Mouse (Mus musculus): ENCODE measurements around the gene Car5a. TPM values are rescaled to one million over a fixed set of nuclear protein-coding genes. Genes with fewer than 3 reads are reported as not detected.

Car5a gene
- total and polyA plus RNA-seq, 3 experiments = not detected

- intact Hi-C loops (cut with DNase I) = no loop called here
- peaks cover 6% of the 10 kb centered on the region for H3K4me1 ChIP-seq (ENCODE audit: control insufficient read depth, insufficient read depth, low read length)
- no peak overlapping the region for H3K27ac ChIP-seq
- H3K36me3 ChIP-seq (ENCODE audit: control insufficient read depth, insufficient read depth, low read length) = no peaks in the 10 kb centered on the region
- no peaks in the 10 kb centered on the region for H3K79me2 ChIP-seq (replicated peaks; ENCODE audit: control insufficient read depth, insufficient read depth, low read length)
- H3K9ac ChIP-seq (ENCODE audit: low read depth, low read length) = no peak overlapping the region
- no peaks in the 10 kb centered on the region for H3K27me3 ChIP-seq (ENCODE audit: control insufficient read depth, insufficient read depth, low read length)
- no peak overlapping the region for H3K4me3 ChIP-seq
- WGBS = 38% methylated on average over 3 of the region's 3 CpGs
- TF ChIP-seq POLR2A (IDR thresholded peaks at IDR 0.05; ENCODE audit: insufficient read depth, low read depth, low read length) (no peak), CTCF (IDR thresholded peaks at IDR 0.05) (no peak), EP300 (IDR thresholded peaks at IDR 0.05; ENCODE audit: insufficient read depth, low read depth, low read length) (no peak)
- DNase-seq = no peak
Observed at GRCm38 (mm10) chr8:121875045-121875444, 69.7 kb downstream of the Car5a start.

DNA sequence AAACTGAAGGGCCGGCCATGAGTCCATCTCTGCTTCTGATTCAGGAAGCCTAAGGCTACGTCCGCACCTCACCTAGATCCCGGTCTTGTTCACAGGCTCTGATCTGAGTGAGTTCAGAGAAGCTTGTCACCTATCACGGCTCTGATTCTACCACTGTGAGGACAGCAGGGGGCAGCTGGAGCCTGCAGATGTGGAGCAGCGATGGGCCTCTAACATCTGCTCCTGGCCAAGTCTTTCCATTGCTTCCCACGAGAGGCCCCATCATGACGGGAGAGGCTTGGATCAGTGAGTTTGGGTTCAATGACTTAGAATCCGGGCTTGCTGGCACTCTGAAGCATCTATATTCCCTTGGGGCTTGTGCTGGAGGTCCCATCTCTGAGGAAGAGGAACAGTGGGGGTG, 70.7 kb downstream of the Car5a start:
- 40% methylated on average over 9 of the region's 9 CpGs for whole genome bisulfite sequencing
- Histone ChIP-seq H3K4me1 (ENCODE audit: control insufficient read depth, insufficient read depth, low read length) (peaks cover 6% of the 10 kb centered on the region), H3K27ac (no peak overlapping the region), H3K4me3 (no peak overlapping the region), H3K79me2 (replicated peaks; ENCODE audit: control insufficient read depth, insufficient read depth, low read length) (no peaks in the 10 kb centered on the region), H3K9ac (ENCODE audit: low read depth, low read length) (no peak overlapping the region), H3K27me3 (ENCODE audit: control insufficient read depth, insufficient read depth, low read length) (no peaks in the 10 kb centered on the region), H3K36me3 (ENCODE audit: control insufficient read depth, insufficient read depth, low read length) (no peaks in the 10 kb centered on the region)
- intact Hi-C loops (cut with DNase I) = loop anchor here (1.0 to 5.0 kb wide), 2 partner anchors 35 to 53 kb away; no protein-coding TSS in a partner anchor
- DNase-seq = peak; percentile 63 to 64
- TF ChIP-seq POLR2A (IDR thresholded peaks at IDR 0.05; ENCODE audit: insufficient read depth, low read depth, low read length) (no peak), CTCF (IDR thresholded peaks at IDR 0.05) (peak; percentile 82), EP300 (IDR thresholded peaks at IDR 0.05; ENCODE audit: insufficient read depth, low read depth, low read length) (peak; percentile 79; the same call in 1 of the 2 replicates)

- TF ChIP-seq CTCF (IDR thresholded peaks at IDR 0.05) = no peak
- Histone ChIP-seq H3K27ac (no peak overlapping the region), H3K36me3 (ENCODE audit: control insufficient read depth, insufficient read depth, low read length) (no peaks in the 10 kb centered on the region), H3K79me2 (replicated peaks; ENCODE audit: control insufficient read depth, insufficient read depth, low read length) (no peaks in the 10 kb centered on the region), H3K4me3 (no peak overlapping the region), H3K4me1 (ENCODE audit: control insufficient read depth, insufficient read depth, low read length) (peaks cover 6% of the 10 kb centered on the region), H3K9ac (ENCODE audit: low read depth, low read length) (no peak overlapping the region), H3K27me3 (ENCODE audit: control insufficient read depth, insufficient read depth, low read length) (no peaks in the 10 kb centered on the region)
- no peak for DNase-seq
- intact Hi-C loops (cut with DNase I) = loop anchor here (5.0 kb wide), 1 partner anchor 55 kb away; no protein-coding TSS in a partner anchor
- WGBS = 21% methylated on average over 10 of the region's 10 CpGs
Observed at GRCm38 (mm10) chr8:121871833-121872440, 72.8 kb downstream of the Car5a start.

GRCm38 (mm10) chr8:121870190-121870589, 74.5 kb downstream of the Car5a start:
- Histone ChIP-seq H3K27ac (no peak overlapping the region), H3K4me3 (no peak overlapping the region), H3K4me1 (ENCODE audit: control insufficient read depth, insufficient read depth, low read length) (peaks cover 1% of the 10 kb centered on the region), H3K36me3 (ENCODE audit: control insufficient read depth, insufficient read depth, low read length) (no peaks in the 10 kb centered on the region), H3K9ac (ENCODE audit: low read depth, low read length) (no peak overlapping the region), H3K79me2 (replicated peaks; ENCODE audit: control insufficient read depth, insufficient read depth, low read length) (no peaks in the 10 kb centered on the region), H3K27me3 (ENCODE audit: control insufficient read depth, insufficient read depth, low read length) (no peaks in the 10 kb centered on the region)
- TF ChIP-seq CTCF (IDR thresholded peaks at IDR 0.05) (no peak), EP300 (IDR thresholded peaks at IDR 0.05; ENCODE audit: insufficient read depth, low read depth, low read length) (no peak), POLR2A (IDR thresholded peaks at IDR 0.05; ENCODE audit: insufficient read depth, low read depth, low read length) (no peak)
- 92% methylated on average over 2 of the region's 2 CpGs for WGBS
- intact Hi-C loops (cut with DNase I) = loop anchor here (5.0 kb wide), 1 partner anchor 57 kb away; no protein-coding TSS in a partner anchor
- DNase-seq = no peak

DNA sequence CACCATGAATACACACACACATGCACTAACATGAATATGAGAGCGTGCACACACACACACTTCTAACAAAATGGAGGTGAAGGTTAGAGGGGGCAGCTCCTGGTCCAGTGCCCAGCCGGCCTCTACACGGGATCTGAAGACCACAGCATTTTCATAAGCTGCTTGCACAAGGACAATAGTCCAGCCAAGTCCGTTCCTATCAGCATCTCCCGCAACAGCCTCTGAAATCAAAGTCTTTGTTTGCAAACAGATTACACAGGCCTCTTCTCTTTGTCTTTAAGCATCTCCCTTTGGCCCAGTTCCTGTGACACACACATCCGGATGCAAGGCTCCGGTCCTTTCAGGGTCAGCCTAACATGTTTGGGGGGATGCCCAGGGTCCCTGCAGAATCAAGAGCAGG, 75.8 kb downstream of the Car5a start:
- 67% methylated on average over 7 of the region's 7 CpGs for WGBS
- no peak overlapping the region for H3K27ac ChIP-seq
- no peaks in the 10 kb centered on the region for H3K79me2 ChIP-seq (replicated peaks; ENCODE audit: control insufficient read depth, insufficient read depth, low read length)
- H3K4me3 ChIP-seq = no peak overlapping the region
- H3K9ac ChIP-seq (ENCODE audit: low read depth, low read length) = no peak overlapping the region
- H3K36me3 ChIP-seq (ENCODE audit: control insufficient read depth, insufficient read depth, low read length) = no peaks in the 10 kb centered on the region
- no peak for TF ChIP-seq POLR2A (IDR thresholded peaks at IDR 0.05; ENCODE audit: insufficient read depth, low read depth, low read length)
- no peak for TF ChIP-seq EP300 (IDR thresholded peaks at IDR 0.05; ENCODE audit: insufficient read depth, low read depth, low read length)
- no peaks in the 10 kb centered on the region for H3K4me1 ChIP-seq (ENCODE audit: control insufficient read depth, insufficient read depth, low read length)
- no peaks in the 10 kb centered on the region for H3K27me3 ChIP-seq (ENCODE audit: control insufficient read depth, insufficient read depth, low read length)
- intact Hi-C loops (cut with DNase I) = no loop called here
- DNase-seq = no peak

GRCm38 (mm10) chr8:121868196-121868595, 76.5 kb downstream of the Car5a start:
- no peak for DNase-seq
- WGBS = 85% methylated on average over 5 of the region's 5 CpGs
- no peak overlapping the region for H3K4me3 ChIP-seq
- no peaks in the 10 kb centered on the region for H3K79me2 ChIP-seq (replicated peaks; ENCODE audit: control insufficient read depth, insufficient read depth, low read length)
- TF ChIP-seq EP300 (IDR thresholded peaks at IDR 0.05; ENCODE audit: insufficient read depth, low read depth, low read length) = no peak
- TF ChIP-seq CTCF (IDR thresholded peaks at IDR 0.05) = no peak
- H3K4me1 ChIP-seq (ENCODE audit: control insufficient read depth, insufficient read depth, low read length) = no peaks in the 10 kb centered on the region
- no peaks in the 10 kb centered on the region for H3K36me3 ChIP-seq (ENCODE audit: control insufficient read depth, insufficient read depth, low read length)
- H3K27me3 ChIP-seq (ENCODE audit: control insufficient read depth, insufficient read depth, low read length) = no peaks in the 10 kb centered on the region
- H3K27ac ChIP-seq = no peak overlapping the region
- intact Hi-C loops (cut with DNase I) = no loop called here
- no peak overlapping the region for H3K9ac ChIP-seq (ENCODE audit: low read depth, low read length)

Small RNA genes within 50 kb of the gene (microRNA-seq; reads per million reads assigned to microRNA genes)
- gene Mir7237 = 0.39 to 0.56 reads per million in 2 experiments

Other genes starting within 250 kb of the Car5a start
- under 1 TPM in 1 of 2 experiments, not detected in 1; 0.11 TPM for gene Jph3, start 215.3 kb downstream of the Car5a start, total RNA-seq (2021)
- 0.09 and 0.10 TPM in 2 replicates for gene Jph3, start 215.3 kb downstream of the Car5a start, polyA plus RNA-seq (2012; rRNA removed)
- 10 to 100 TPM; 11.2 to 12.6 TPM for gene Klhdc4, start 115.3 kb downstream of the Car5a start, total RNA-seq (2021)
- 9.6 and 11.0 TPM in 2 replicates for gene Klhdc4, start 115.3 kb downstream of the Car5a start, polyA plus RNA-seq (2012; rRNA removed)
- gene Slc7a5, start 37.2 kb downstream of the Car5a start, total RNA-seq (2021) = 1 to 10 TPM; 3.1 to 4.6 TPM
- 5.0 and 5.2 TPM in 2 replicates for gene Slc7a5, start 37.2 kb downstream of the Car5a start, polyA plus RNA-seq (2012; rRNA removed)
- gene Banp, start 4.8 kb upstream of the Car5a start, total RNA-seq (2021) = 10 to 100 TPM; 13.1 to 26.9 TPM
- 17.9 and 32.1 TPM in 2 replicates for gene Banp, start 4.8 kb upstream of the Car5a start, polyA plus RNA-seq (2012; rRNA removed)

Measured in heart, adult 2 months (tissue).